Mouse (Mus musculus) heart, postnatal 10 days (tissue): ENCODE measurements at regions not wholly inside any gene's neighbourhood (a gene's known extent, or its start where the extent isn't known, plus 50 kb on each side); places are given as distances from the start of the nearest gene placed in this dataset.

ENCODE experiments used
- DNase-seq, 2 experiments: peaks; one replicate each; pipeline ENCODE4 v3.0.0; 2021
- intact Hi-C: fragments of 180-260 bp; cut with DNase I; formaldehyde crosslinking; loops from one replicate; pipeline ENCODE4 v1.15.1; 2025

GRCm38 (mm10) chr1:186252551-186252950 lies 135.4 kb upstream of the Lyplal1 start:
- DNase-seq, result no peak
- intact Hi-C loops, result no loop called here

- intact Hi-C loops, result no loop called here
Measured at GRCm38 (mm10) chr1:186250316-186250715, 133.2 kb upstream of the Lyplal1 start.

GRCm38 (mm10) chr1:186249214-186249613 lies 132.1 kb upstream of the Lyplal1 start:
- intact Hi-C loops, result no loop called here
- no peak for DNase-seq

More at GRCm38 (mm10) chr1:186250316-186250715, 133.2 kb upstream of the Lyplal1 start:
- DNase-seq, result peak in 1 of 2 experiments; percentile 35

- no peak for DNase-seq
- intact Hi-C loops, result no loop called here
Measured at GRCm38 (mm10) chr1:186245723-186246440, 128.8 kb upstream of the Lyplal1 start.

DNA sequence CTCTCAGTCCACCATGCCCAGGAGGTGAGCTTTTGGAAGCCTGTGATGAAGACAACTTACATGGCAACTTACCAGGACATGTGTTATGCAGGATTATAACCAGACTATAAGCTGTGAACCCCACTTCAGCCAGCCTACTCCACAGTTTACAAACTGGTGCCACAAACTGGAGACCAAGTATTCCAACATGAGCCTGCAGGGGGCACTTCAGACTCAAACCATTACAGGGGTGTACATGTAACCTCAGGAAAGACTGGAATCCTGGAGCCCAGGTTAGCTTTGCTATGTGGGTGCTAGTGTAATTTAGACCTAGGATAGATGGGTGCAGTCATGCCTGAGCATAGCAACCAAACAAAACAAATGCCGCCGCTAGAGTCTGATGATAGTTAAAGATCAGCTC lies 124.0 kb upstream of the Lyplal1 start:
- intact Hi-C loops, result loop anchor here (5.0 kb wide), 1 partner anchor 471 kb away; no protein-coding TSS in a partner anchor
- DNase-seq, result no peak

DNA sequence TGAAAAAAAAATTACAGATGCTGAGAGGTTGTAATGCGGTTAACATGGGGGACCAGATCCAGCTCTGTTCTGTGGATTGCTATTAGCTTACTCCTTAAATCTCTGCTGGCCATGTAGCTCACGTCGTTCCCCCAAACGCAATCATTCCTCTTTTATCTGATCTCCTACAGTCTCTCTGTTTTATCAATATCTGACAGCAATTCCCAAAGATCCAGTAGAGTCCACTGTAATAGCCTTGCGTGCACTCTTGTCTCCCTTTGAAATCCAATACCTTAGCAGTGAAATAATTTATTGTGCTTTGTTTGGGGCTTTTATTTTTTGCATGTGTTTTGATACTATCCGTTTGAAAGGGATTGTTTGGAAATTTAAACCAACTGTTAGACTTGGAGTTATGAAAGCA lies 120.4 kb upstream of the Lyplal1 start:
- DNase-seq, result no peak
- intact Hi-C loops, result no loop called here

DNA sequence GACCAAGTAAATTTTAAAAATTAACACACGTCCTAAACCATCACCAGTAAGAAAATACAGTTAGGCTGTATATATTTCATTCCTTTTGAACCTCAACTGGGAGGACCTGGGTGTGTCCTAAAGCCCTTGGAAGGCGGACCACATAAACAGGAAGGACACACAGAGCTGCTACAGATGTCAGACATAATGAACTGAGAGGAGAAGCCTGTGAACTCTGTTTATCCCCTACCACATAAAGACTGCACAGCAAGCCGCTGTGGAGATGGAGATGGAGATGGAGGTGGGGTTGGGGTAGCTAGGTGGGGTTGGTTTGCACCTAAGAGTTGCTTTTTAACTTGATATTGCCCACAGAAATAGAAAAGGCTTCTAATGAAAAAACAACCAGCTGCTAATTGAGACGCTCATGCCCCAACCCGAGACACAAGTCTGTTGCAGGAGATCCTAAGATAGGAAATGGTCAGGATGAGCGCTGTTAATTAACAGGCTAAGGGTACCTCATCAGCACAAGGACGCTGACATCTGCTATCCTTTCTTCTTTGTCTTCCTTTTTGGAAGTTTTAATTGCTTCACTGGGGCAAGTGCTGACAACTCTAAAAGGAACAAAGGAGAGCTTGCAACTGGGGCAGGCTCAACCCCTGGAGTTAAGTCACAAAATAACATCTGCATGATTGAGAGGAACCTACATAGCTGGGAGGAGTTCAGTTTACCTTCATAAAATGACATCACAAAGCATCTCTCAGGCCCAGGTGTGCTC lies 119.3 kb upstream of the Lyplal1 start:
- intact Hi-C loops, result no loop called here
- DNase-seq, result no peak

DNA sequence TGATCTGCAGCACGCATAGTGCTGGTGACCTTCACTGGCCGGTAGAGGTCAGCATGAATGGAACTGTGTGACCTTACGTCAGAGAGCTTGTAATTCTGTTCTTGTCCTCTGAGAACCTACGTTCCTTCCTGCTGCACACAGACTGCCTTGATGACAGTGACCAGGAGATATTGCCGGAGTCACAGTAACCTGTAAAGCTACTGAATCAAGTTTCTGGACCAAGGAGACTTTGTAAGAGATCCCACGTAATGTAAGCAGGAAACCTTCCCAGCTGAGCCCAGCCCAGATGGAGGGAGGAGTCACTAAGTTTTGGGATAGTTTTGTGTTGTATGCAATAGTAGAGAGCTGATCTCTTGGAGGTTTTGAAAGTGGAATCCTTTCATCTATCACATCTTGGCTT lies 117.4 kb upstream of the Lyplal1 start:
- intact Hi-C loops, result no loop called here
- no peak for DNase-seq

DNA sequence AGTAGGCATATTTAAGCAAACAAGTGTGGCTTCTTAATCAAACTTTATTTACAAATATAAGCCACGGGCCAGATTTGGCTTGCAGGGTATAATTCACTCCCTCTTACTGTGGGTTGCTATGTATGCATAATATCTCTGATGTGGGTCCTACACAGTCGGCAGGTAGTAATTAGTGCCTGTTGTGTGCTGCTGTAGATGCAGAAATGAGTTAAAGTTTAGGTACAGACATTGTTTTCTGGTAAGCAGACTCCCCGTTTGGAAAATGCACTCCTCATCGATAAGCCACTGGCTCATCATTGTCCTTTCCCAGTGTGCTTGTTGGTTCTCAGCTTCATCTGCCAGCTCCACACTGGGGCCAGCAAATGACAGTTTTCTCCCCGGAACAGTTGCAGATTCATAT lies 113.4 kb upstream of the Lyplal1 start:
- intact Hi-C loops, result no loop called here
- DNase-seq, result no peak

DNA sequence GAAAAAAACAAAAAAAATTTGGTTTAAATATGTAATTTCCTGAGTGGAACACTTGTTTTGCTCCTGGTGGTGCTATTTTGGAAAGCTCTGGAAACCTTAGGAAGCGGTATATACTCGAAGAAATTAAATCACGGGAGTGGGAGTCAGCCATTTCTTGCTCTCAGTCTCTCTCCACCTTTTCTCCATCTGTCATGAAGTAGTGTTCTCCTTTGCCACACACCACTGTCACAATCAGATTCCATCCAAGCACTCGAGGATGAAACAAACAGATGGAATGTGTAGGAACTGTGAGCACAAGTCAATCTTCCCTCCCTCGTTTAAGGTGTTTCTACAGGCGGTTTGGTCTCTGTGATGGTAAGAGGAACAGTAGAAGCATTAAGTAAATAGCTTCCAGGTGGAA lies 112.7 kb upstream of the Lyplal1 start:
- no peak for DNase-seq
- intact Hi-C loops, result no loop called here

GRCm38 (mm10) chr1:186228396-186228795 lies 111.3 kb upstream of the Lyplal1 start:
- DNase-seq, result peak; percentile 52 to 56
- intact Hi-C loops, result no loop called here

- intact Hi-C loops, result no loop called here
- no peak for DNase-seq
Measured at GRCm38 (mm10) chr1:186224231-186224630, 107.1 kb upstream of the Lyplal1 start.

GRCm38 (mm10) chr1:186223417-186223816 lies 106.3 kb upstream of the Lyplal1 start:
- intact Hi-C loops, result no loop called here
- no peak for DNase-seq

DNA sequence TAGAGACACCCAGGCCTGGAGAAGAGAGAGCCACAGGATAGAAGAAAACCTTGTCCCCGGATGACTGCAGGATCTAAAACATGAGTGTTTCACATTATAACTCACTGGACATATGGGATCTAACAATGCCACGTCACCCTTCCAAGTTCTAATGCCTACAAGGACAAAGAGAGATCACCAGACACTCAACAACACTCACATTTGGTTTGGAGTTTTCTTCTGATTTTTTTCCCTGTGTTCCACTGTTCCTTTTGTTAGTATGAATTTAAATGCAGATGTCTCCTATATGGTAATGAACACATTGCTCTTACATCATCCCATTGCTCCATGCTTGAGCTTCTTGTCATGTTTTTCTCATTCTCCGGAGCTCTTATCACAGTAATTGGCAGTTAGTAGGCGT lies 101.9 kb upstream of the Lyplal1 start:
- DNase-seq, result no peak
- intact Hi-C loops, result no loop called here

GRCm38 (mm10) chr1:186217198-186217597 lies 100.1 kb upstream of the Lyplal1 start:
- intact Hi-C loops, result no loop called here
- no peak for DNase-seq

GRCm38 (mm10) chr1:186204151-186204550 lies 87.0 kb upstream of the Lyplal1 start:
- DNase-seq, result no peak
- intact Hi-C loops, result no loop called here

DNA sequence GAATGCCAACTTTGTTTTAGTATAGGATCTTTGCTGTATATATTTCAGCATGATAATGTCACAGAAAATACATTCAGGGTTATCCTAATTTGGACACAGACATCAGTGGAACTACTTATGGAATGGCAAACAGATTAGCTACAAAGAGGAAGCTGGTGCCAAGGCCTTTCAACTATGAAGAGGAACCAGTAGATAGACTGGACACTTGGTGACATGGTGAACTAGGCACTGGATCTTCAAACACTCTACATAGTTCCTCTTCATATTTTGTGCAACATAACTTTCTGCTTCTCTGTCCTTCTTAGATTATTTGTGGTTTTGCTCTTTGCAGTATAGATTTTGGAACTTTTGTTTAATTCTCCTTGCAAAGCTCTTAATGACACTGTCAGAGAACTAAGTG lies 85.4 kb upstream of the Lyplal1 start:
- no peak for DNase-seq
- intact Hi-C loops, result no loop called here

- intact Hi-C loops, result no loop called here
- DNase-seq, result no peak
Measured at GRCm38 (mm10) chr1:186198391-186198790, 81.3 kb upstream of the Lyplal1 start.

- DNase-seq, result peak; percentile 76 to 77
- intact Hi-C loops, result no loop called here
Measured at GRCm38 (mm10) chr1:186197057-186197456, 79.9 kb upstream of the Lyplal1 start.

- intact Hi-C loops, result loop anchor here (5.0 kb wide), 1 partner anchor 208 kb away; no protein-coding TSS in a partner anchor
- DNase-seq, result peak; percentile 51 to 61
Measured at GRCm38 (mm10) chr1:186189390-186189789, 72.3 kb upstream of the Lyplal1 start.

DNA sequence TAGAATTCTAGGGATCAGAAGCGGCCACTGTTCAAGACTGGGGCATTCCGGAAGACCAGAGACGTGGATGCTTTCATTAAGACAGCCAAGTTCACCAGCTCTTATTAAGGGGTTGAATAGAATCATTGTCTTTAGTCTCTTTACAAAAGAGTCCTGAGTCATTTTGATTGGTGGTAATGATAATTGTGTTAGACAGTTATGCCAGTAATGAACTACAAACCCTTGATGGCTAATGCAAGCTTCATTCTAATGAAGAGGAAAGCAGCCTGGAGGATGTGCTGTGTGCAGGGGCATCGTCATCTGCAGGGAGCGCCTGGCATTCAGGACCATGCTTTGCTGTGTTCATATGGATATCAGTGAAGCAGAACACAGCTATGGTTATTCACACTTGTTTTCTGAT lies 70.3 kb upstream of the Lyplal1 start:
- DNase-seq, result no peak
- intact Hi-C loops, result loop anchor here (5.0 kb wide), 1 partner anchor 210 kb away; no protein-coding TSS in a partner anchor

- no peak for DNase-seq
- intact Hi-C loops, result loop anchor here (5.0 kb wide), 1 partner anchor 501 kb away; no protein-coding TSS in a partner anchor
Measured at GRCm38 (mm10) chr1:186183204-186183651, 66.1 kb upstream of the Lyplal1 start.
